Mouse (Mus musculus) adrenal gland, postnatal 10 days (tissue): ENCODE measurements around the gene Tex50. TPM values are rescaled to one million over a fixed set of nuclear protein-coding genes. Genes with fewer than 3 reads are reported as not detected.
"Not testable (repeated sequence)": the region's sequence is repeated elsewhere in the genome, so short reads cannot be mapped to it uniquely, and the experiment has no call there.

Experiments
- DNase-seq: peaks from one replicate; pipeline ENCODE4 v3.0.0; 2021; ENCODE audit warnings: mixed read lengths
- long read RNA-seq, 2 experiments: library from polyadenylated mRNA; stranded (forward); transcript quantifications; one replicate each; pipeline ENCODE4 v2.0.0; 2021
- total RNA-seq, 2 experiments: library from RNA; stranded (reverse); gene quantifications; 2 replicates each; pipeline ENCODE4 v1.2.3; 2021

Tex50 gene
- total RNA-seq = not detected
- long read RNA-seq, experiment 1 = 0 reads
- long read RNA-seq, experiment 2 = 0 reads

DNA sequence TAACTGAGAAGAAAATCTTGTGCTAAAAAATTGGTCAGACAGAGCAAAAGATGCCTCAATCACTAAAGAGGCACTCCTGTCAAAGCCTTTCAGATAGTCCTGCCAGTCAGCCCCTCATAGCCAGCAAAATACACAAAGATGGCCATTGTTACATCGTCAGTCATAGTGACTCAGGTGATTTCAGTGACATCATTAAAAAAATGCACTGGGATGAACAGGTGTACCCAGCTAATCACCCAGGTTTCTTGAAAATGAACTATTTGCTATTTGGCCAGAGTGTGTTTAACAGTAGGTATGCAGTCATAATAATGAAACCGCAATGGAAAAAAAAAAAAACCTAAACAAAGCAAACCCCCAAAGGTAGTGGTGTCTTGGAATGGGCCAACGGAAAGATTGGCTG is at the start of gene Tex50:
Gene Tex50, minus strand, starts transcription at position 101 of the 400 bp plus-strand sequence.
- no peak for DNase-seq

DNA sequence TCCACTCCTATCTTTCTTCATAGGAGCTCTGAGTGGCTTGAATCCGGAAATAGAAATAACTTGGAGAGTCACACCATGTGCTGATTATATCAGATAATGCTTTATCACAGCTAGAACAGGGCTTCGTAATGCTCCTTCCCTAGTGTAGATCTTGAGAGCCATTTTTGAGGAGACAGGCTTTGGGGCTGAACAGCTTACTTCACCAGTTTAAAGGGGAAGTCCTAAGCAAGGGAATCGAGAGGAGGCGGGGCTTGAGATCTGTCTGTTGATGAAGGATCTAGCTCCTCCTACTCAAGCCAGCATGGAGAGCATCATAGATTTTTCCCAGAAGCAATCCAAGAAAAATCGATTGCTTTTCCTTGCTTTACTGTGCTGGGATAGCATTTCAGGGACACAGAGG is 40.7 kb upstream of the Tex50 start:
- DNase-seq = no peak

DNA sequence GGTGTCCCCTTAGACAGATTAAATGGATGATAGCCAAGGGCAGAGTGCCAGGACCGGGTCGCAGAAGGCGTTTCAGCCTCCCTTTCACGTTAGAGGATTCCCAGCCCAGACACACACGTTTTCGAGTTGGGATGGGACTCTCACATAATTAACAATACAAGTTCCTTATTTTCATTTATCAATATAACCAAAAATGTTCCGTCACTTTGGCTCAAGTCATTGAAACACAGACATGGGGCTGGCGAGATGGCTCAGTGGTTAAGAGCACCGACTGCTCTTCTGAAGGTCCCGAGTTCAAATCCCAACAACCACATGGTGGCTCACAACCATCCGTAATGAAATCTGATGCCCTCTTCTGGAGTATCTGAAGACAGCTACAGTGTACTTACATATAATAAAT is 37.2 kb upstream of the Tex50 start:
- not testable (repeated sequence) for DNase-seq

DNA sequence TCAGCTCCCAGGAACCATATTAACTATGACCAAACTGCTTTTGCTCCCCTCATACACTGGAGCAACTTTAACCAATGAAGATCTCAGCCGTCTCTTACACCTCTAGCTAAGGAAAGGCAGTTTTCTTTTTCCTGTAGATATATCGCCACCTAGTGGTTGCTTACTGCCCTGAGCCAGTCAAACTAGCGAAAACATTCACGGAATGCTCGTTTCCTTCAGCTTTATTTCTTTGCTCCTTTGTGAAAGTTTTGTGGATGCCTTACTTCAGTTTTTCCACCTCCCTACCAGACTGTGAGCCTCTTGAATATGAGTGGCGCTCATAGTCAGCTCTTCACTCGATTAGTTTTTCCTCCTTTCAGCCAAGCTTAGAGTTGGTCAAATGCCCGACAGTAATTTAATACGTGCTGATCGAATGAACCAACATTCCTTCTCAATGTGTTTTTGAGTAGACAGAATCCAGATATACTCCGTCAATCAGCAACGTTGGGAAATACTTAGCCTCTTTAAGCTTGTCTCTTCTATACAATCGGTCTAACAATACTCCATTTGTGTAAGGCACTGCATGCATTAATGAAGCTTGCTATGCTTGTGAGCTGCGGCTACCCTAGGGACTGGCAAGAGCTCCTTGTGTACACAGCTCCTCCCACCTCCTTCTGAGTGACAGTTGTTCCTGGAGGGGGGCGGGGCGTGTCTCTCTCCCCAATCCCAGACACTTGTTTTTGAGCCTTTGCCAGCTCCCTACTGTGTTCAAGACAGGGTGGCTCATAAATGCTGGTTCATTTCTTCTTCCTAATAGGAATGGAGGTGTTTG is 36.6 kb upstream of the Tex50 start:
- DNase-seq = peak; percentile 87

DNA sequence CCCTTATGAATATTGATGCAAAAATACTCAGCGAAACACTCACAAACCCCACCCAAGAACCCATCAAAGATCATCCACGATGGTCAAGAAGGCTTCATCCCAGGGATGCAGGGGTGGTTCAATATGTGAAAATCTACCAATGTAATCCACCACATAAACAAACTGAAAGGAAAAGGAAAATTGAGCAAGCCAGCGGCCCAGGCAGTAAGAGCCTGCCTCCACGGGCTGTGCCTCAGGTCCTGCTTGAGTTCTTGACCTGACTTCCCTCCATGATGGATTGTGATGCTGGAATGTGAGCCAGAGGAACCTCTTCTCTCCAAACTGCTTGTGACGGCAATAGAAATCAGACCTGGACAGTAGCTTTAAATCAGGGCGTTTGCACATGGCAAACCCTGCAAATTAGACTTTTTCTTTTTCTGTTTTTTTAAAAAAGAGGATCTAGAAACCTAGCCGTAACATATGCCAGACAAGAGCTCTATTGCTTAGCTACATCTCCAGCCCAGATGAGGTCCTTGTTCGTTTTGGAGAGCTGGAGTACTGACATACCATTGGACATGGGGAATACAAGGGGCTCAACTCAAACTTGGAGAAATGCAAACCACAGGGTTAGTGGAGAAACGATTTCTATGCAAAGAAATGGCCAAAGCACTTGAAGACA is 31.3 kb upstream of the Tex50 start:
- no peak for DNase-seq

DNA sequence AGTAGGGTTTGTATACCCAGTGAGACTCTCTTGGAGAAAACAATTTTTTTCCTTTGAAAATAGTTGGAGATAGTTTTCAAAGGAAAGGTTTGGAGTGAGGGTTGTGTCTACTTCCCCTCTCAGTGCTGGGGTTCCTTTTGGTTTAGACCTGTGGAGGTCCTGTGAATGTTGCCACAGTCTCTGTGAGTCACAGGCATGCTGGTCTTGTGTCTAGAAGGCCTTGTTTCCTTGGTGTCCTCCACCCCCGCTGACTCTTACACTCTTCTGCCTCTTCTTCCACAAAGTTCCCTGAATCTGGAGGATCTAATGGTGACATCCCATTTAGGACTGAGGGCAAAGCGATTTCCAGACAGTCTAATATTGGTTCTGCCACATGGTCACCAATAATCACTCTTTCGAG is 26.3 kb upstream of the Tex50 start:
- peak; percentile 18 for DNase-seq

DNA sequence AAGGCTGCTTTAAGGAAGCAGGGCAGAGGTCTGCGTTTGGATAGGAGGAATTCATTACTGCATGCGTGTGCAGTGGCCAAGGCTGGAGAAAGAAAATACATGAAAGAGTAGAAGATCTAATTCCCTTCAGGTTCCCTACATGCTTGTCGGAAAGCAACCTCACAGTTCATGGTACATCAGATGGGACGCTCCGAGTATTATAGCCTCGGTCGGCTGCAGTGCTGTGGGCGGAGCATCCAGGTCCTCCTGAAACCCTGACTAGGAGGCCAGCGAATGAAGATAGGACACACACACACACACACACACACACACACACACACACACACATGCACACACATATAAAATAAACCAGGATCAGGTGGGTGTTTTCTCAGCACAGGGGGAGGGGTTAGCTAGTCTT is 24.6 kb upstream of the Tex50 start:
- DNase-seq = no peak

DNA sequence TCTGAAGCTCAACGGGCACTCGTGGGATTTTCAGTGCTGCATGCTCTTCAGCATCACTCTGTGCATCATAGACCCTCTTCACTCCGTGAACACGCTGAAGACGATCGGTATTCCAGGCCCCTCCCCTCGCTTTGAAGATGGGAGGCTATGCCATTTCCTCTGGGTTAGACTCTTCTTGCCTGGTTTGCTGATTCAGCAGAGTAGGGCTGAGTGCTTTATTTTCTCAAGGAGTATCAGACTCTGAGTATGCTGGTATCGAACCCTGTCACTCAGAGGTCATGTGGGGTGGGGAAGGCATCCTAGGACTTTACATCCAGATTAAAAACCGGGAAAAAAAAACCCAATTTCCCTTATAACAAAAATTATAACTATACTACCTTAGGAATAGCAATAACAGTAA is 23.3 kb upstream of the Tex50 start:
- DNase-seq = no peak

DNA sequence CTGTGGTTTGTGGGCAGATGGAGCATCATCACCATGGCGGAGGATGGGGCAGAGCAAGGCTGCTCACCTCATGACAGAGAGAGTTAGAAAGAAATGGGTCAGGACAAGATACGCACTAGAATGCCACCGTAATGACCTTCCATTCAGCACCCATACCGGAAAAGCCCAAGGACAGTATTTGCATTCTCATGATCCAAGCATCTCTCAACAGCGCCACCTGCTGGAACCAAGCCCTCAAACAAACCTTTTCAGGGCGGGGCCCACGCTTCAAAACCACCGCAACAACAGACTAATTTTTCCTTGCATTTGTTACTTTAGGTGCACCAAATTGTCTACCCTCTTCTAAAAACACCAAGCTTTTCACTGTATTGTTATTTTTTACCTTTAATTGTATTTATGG is 21.6 kb upstream of the Tex50 start:
- peak; percentile 57 for DNase-seq

DNA sequence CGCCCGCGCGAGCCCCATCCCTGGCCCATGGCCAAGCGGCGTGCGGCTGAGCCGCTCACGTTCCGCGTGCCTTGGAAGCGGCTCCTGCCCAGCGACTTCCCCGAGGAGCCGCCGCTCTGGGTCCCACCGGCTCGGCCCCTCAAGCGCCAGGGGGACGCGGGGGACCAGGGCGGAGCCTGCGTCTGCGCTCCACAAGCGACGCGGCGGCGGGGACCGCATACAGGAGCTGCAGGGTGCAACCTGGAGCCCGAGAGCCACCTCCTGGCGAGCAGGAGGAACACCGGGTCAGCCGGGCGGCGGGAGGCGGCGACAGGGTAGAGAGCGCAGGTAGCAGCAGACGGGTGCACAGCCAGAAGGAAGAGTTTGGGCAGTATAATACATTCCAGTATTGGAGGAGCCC is 11.5 kb upstream of the Tex50 start:
- DNase-seq = peak; percentile 87

DNA sequence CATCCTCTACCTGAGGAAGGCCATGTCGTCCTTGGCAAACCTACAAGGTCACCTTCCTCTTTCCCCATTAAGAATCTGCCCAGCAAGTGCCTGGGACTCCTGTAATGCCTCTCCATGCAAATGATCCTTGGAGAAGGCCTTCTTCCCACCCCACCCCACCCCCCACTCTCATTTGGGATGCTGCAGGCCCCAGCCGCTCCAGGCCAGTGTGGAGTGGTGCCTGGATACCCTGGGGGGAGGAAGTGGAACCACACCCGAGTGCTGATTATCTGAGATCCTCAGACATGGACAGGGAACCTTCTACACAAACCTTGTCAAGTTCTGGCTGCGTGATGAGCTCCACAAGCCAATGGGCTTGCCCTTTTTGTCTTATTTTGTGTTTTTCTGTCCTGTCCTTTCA is 1.2 kb upstream of the Tex50 start:
- no peak for DNase-seq

DNA sequence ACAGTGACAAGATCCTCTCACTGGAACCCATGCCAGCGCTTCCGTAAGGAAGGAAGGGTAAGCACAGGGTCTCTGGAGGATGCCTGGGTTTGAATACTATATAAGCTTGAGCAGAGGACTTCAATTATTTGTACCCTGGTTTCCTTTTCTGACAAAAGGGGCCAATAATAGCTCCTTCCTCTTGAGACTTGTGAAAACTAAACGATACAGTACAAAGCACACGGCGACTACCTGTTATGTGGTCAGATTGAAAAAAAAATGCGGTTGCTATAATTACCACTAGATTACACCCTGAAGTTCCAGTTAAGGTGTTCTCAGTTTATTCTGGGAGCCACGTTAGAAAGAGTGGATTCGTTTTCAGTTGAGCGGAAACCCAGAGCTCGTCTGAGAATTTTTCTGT is 2.6 kb downstream of the Tex50 start:
- DNase-seq = no peak

DNA sequence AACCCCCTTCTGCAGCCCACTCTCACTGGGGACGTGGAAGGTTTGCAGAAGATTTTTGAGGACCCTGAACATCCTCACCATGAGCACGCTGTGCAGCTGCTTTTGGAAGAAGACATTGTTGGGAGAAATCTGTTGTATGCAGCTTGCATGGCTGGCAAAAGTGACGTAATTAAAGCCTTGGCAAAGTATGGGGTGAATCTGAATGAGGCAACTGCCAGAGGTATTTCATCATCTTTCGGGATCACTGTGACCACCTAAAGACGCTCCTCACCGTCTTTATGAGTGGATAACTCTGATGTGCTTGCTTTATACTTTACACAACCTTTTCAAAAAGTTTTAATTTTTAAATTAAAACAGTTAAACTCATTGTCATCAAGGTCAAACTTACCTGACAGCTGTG is 8.0 kb downstream of the Tex50 start:
- DNase-seq = no peak

DNA sequence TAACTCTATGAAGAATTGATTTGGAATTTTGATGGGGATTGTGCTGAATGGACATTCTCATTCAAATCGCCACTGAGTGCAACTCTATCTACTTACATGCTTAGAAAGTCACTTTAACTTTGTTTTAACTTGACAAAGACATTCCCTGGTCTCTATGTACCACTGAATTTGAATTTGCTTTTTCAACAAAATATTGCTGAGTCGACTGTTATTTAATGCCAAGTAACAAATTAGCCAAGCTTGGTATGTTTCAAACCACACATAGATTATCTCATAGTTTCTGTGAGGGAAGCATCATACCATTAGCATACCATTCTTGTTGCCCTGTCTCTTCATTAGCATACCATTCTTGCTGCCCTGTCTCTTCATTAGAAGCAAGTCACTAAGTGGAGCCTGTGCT is 11.2 kb downstream of the Tex50 start:
- no peak for DNase-seq

DNA sequence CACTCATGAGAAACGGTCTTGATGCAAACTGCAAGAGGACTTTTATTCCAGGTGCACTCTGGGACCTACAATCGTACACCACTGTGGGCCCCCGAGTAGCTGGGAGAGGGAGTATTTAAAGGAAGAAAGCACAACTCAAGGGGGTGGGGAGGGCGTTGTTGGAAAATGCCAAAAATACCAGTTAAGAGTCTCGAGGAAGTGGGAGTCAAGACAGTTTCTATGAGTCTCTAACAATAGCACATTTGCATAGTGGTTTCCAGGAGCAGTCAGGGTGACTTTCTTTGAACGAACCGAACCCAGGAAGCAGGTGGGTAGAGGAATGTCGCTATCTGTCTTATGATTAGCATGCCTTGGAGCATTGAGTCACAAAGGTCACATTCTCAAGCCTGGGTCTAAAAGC is 13.5 kb downstream of the Tex50 start:
- DNase-seq = not testable (repeated sequence)

DNA sequence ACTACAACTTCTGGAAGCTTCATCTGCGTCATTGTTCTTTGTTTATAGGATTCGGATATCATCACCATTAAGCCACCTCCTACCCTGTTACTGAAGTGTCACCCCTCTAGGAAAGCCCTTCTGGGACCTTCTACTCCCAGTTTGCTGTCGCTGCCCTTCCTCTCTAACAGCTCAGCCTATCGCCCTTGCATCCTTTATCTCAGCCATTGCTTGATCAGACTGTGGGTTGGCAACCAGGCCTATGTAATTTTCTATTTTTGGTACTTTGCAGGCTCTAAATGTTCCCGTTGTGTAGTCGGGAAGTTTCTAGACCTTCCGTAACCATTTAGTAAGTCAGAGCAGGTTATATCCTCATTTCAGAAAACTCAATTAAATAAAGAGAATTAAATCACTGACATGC is 15.9 kb downstream of the Tex50 start:
- no peak for DNase-seq

DNA sequence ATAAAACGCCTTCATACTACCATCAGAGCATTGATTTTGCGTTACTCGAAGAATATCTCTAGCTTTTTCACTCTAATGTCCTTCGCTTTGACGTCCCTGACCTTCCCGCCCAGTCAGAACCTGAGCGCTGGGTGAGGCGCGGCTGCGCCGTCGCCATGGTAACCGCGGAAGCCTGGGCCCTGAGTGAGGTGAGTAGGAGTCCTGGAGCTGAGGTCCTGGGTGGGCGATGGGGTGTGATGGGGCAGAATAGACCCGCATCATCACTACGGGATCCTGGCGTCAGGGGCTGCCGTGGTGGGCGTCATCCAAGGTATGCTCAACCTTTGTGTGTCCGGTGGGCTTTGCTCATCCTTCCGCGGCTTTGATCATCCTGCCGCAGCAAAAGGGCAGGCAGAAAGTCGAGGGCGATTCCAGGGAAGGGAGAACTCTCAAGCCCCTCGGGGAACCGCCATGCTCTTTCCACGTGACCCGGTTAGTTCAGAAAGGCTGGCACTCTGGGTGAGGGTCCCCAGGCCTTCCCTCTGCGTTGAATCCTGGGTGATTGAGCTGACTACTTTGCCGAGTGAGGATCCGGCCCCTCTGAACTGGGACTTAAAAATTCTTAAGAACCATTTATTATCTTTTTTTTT is 16.5 kb downstream of the Tex50 start, which contains the start of gene Ankrd45:
Gene Ankrd45, plus strand, starts transcription at position 161 of the 629 bp plus-strand sequence.
- DNase-seq = peak; percentile 78

DNA sequence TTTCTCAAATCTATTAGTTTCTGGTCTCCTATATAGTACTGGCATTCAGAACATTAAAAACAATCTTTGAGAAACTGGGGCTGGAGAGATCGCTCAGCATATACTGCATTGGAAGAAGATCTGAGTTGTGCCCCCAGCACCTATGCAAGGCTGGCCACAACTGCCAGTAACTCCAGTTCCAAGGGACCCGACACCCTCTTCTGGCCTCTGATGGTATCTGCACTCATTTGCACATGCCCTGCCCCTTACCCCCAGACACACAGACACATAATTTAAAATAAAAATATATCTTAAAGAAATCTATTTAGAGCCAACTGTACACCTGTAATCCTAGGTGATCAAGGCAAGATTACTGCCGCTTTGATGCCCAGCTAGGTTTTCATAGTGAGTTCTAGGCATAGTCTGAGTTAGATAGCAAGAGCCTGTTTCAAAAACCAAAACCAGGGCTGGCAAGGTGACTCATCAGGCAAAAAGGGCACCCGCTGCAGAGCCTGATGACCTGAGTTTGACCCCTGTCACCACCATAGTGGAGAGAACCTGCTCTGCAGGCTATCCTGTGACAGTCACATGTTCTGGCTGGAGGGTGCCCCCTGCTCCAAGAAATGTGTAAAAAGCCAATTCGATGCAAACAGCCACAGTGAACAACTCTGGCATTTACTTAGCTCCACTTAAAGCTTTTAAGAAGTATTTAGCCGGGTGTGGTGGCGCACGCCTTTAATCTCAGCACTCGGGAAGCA is 18.9 kb downstream of the Tex50 start:
- DNase-seq = no peak

DNA sequence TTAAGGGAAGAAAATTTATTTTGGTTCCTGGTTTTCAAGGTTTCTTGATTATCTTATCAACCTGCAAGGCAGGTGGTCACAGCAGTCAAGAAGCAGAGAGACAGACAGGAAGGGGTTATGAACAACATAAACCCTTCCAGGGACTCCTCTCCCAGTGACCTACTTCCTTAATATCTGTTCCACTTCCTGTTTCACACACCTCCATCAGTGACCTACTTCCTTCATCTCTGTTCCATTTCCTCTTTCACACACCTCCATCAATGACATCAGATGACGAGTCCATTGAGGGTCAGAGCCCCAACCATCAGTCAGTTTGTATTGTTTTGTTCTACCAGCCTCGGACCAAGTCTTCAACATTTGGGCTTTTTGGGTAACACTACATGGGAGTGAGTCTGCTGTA is 19.6 kb downstream of the Tex50 start:
- DNase-seq = no peak

DNA sequence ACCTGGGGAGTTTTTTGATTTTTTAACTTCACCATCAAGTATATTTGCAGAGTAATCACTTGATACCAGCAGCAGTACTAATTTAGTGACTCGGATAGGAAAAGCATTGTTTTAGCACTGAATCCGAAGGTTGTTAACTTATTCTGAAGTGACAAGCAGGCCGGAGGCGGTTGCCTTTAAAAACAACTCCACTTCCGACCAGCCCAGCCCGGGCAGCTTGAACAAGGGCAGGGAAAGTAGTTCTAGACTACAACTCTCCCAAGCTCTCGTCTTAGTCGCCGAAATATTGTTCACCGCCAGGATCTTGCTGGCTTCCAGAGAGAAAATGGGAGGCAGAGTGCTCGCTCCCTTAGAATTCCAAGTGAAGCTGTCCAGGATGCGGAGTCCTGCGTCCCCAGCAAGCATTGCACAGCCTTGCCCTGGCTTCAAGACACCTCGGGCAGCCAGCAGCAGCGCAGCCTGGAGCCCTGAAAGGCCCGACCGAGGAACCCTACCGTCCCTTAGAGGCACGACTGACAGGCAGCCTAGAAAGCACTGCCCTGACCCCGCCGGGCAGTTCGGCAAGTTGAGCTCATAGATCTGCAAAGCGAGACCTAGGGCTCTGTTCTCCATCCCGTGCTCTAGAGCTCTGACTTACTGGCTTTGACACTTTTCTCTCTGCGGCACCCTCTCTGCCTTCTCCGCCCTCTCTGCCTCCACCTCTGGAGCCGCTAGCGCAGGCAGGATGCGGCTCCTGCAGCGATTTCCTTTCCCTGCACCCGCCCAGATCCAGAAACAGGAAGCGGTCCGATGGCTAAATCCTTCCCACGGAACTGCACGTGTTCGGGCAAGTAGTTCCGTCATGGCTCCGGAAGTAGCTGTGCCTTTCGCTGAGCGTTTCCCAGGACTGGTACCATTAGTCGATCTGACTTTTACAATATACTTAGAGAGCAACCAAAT is 28.1 kb downstream of the Tex50 start, which contains the start of gene Klhl20:
Gene Klhl20, minus strand, starts transcription at position 786 of the 939 bp plus-strand sequence.
- peak; percentile 96 for DNase-seq

DNA sequence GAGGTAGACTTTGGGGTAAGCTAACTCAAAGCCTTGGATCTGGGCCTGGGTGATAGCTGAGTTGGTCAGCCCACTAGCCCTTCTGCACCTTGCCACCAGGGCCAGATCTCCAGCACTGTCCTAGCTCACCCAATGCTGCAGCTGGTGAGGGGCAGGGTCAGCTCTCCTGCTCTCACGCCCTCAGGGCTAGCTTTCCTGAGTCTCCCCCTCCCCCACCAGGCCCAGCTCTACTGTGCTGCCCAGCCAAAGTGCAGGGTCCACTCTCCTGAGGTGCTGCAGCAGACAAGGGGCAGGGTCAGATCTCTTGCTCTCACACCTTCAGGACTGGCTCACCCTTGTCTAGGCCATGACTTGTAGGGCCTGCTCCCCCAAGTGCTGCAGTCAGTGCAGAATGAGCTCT is 32.7 kb downstream of the Tex50 start:
- DNase-seq = no peak
